Mouse (Mus musculus) cortical plate, adult 2 months (tissue): ENCODE measurements at regions not wholly inside any gene's neighbourhood (a gene's known extent, or its start where the extent isn't known, plus 50 kb on each side); places are given as distances from the start of the nearest gene placed in this dataset.

Experiments used
- CTCF ChIP-seq: fragments of 200-500 bp; IDR thresholded peaks from 2 replicates; pipeline ENCODE4 v1.5.1; 2011; ENCODE audit warnings: mild to moderate bottlenecking, control low read depth, low read length; ENCODE audit not compliant: insufficient read depth; ENCODE audit errors: extremely low read depth
- POLR2A ChIP-seq: fragments of 200-500 bp; IDR thresholded peaks from 2 replicates; pipeline ENCODE4 v1.6.1; 2011; ENCODE audit warnings: mild to moderate bottlenecking, low read length, control low read depth; ENCODE audit not compliant: insufficient read depth; ENCODE audit errors: extremely low read depth

GRCm38 (mm10) chr16:30144818-30145464 is 80.8 kb downstream of the Hes1 start:
- no peak for TF ChIP-seq CTCF
- no peak for TF ChIP-seq POLR2A
